Mouse (Mus musculus): ENCODE data around the gene Tpk1.

DNA sequence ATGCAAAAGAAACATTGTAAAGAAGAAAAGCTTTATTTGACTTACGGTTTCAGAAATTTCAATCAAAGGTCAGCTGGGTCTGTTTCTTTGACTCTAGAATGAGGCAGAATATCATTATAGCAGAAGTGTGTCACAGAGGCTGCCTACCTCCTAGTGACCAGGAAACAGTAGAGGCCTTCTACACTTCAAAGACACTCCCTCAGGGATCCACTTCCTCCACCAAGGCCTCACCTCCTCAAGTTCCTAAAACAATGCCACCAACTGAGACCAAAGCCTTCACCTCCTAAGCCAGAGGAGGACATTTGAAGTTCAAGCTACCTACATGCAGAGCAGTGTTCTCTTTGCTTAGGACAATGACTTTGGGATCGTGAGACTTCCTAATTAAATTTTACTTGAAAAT is 16.5 kb upstream of the Tpk1 start:
- no peak for TF ChIP-seq CTCF (IDR thresholded peaks at IDR 0.05; ENCODE audit: extremely low read depth, insufficient read depth, low read length)
- TF ChIP-seq POLR2A (IDR thresholded peaks at IDR 0.05; ENCODE audit: extremely low read depth, insufficient read depth, low read length), result no peak

All from cortical plate, adult 2 months (tissue).